Mouse (Mus musculus): Measurements from ENCODE around the gene Thra. TPM values are rescaled to one million over a fixed set of nuclear protein-coding genes. Genes with fewer than 3 reads are reported as not detected.

Gene Thra
- 9.6 TPM for polyA plus RNA-seq (2015; fragmentation: Illumina TruSeq; extraction: RNeasy Lipid Tissue Mini Kit (QIAGEN cat#74804); ENCODE audit: insufficient read depth, low replicate concordance)

DNA sequence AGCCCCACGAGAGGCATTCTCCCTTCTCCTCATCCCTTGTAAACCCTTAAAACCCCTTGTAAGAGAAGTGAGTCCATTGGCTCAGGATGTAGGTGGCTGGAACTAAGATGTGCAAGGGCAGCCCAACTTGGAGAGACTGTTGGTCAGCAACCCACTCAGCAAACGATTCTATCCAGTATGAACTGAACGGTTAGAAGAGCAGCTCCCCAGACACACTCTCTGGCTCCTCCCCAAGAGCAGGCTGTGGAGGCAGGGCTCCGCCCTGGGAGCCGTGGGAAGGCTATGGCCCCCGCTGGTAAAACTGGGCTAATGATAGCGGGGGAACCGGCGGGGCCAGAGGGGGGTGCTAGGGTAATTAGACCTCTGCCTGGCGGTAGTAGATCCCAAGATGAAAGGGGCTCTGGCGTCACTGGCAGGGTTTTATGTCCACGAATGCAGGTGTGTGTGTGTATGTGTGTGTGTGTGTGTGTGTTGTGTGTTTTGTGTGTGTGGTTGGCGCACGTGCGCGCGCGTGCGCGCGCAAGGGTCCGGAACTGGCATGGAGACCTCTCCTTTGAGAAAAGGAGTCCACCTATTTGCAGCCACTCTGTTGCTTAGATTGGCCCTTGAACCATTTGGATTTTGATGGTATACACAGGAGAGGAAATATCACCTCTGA, at the start of gene Thra:
TSS of gene Thra (plus strand) at position 246 of the 658 bp plus-strand sequence.

GRCm38 (mm10) chr11:98701213-98701670, 39.2 kb upstream of the Thra start, which contains the start of gene Csf3:
Gene Csf3, plus strand, starts transcription at chr11:98701263.

GRCm38 (mm10) chr11:98729119-98729588, 11.3 kb upstream of the Thra start, which contains the start of gene Med24:
Gene Med24, minus strand, starts transcription at chr11:98729435.

DNA sequence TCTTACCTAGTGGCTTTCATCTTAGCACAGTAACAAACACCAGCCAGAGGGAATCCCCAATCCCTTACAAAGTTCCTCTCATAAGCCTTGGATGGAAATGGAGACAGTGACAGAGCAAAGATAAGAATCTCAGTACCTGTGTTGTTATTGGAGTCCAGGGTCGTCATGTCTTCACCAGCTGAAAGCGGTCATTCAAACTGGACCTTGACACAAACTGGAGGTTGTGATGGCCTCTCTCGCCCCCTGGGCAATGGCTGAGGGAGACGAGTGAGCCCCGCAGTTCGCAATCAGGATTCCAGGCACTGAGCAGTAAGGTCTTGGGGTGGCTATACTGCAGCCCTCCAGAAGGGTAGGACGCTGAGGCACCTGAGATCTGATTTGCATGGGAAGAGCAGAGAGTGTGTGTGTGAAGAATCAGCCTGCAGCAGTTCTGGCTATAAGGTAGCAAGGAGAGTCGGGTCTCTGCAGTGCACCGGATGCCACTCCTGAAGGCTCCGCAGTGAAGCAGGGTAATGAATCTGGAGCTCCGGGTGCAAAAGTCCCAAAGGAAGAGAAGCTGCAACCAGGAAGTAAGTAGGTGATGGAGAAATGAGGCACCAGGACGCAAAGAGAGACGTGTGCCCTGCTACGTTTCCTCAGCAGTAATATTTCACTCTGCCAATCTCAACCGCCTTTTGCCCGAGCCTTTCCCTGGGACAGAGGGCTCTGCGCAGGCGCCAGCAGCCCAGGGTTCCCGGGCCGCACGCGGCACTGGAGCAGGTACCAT, 34.3 kb downstream of the Thra start, which contains the start of gene Nr1d1:
TSS of gene Nr1d1 (minus strand) at position 752 of the 766 bp plus-strand sequence.

DNA sequence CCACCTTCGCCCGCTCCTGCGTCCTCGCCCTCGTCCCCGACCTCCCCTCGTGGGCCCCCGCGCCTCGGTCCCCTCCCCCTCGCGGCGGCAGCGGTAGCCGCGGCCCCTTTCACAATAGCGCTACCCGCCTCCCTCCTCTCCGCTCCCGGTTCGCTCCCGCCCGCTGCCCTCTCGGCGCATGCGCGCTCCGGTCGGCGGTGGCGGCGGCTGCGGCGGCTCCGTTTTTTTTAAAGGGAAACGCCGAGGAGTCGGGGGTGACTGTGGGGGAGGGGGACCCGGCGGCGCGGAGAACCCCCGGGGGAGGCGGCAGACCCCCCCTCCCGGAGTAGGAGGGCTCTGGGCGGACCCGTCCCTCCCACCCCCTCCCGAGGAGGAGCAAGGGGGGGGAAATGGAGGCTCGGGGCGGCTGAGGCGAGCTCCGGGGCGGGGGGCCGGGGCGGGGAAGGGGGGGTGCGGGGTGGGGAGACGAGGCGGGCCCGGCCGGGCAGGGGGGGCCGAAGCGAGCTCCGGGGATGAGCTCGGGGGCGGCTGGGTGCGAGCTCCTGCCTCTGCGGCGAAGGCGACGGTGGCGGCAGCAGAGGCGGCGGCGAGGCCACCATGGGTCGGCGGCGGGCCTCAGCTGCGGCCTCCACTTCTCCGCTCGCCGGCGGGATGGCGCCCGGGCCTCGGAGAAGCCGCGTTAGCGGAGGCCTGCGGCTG, 54.7 kb downstream of the Thra start, which contains the start of gene Msl1:
TSS of gene Msl1 (plus strand) at position 502 of the 699 bp plus-strand sequence.

DNA sequence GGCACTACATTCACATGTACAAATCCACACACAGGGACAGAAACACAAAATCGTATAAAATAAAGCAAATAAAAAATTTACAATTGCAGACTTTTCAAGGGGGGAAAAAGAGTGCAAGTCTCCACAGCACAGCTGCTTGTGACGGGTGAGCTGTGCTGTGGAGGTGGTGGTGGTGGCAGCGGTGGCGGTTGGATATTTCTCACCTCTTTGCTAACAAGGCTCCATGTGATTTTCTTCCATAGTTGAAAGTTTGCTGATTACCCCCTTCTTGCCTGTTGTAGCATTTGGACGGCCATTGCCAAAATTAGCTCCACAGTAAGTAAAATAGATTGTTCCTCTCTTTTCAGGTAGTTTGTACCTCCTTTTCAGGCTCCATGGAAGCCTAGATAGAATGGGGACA, 64.2 kb downstream of the Thra start, which contains the start of gene Casc3:
TSS of gene Casc3 (plus strand) at position 301 of the 400 bp plus-strand sequence.

Other genes starting within 250 kb of the Thra start
- 218 TPM for gene Ikzf3, start 194.6 kb upstream of the Thra start, polyA plus RNA-seq (2015; fragmentation: Illumina TruSeq; extraction: RNeasy Lipid Tissue Mini Kit (QIAGEN cat#74804); ENCODE audit: insufficient read depth, low replicate concordance)
- 6.1 TPM for gene Zpbp2, start 189.5 kb upstream of the Thra start, polyA plus RNA-seq (2015; fragmentation: Illumina TruSeq; extraction: RNeasy Lipid Tissue Mini Kit (QIAGEN cat#74804); ENCODE audit: insufficient read depth, low replicate concordance)
- 16.2 TPM for gene Ormdl3, start 153.3 kb upstream of the Thra start, polyA plus RNA-seq (2015; fragmentation: Illumina TruSeq; extraction: RNeasy Lipid Tissue Mini Kit (QIAGEN cat#74804); ENCODE audit: insufficient read depth, low replicate concordance)
- gene Lrrc3c, start 142.3 kb upstream of the Thra start, polyA plus RNA-seq (2015; fragmentation: Illumina TruSeq; extraction: RNeasy Lipid Tissue Mini Kit (QIAGEN cat#74804); ENCODE audit: insufficient read depth, low replicate concordance), result not detected
- 0.23 TPM for gene Gm12355, start 115.0 kb upstream of the Thra start, polyA plus RNA-seq (2015; fragmentation: Illumina TruSeq; extraction: RNeasy Lipid Tissue Mini Kit (QIAGEN cat#74804); ENCODE audit: insufficient read depth, low replicate concordance)
- gene Gsdma3, start 114.3 kb upstream of the Thra start, polyA plus RNA-seq (2015; fragmentation: Illumina TruSeq; extraction: RNeasy Lipid Tissue Mini Kit (QIAGEN cat#74804); ENCODE audit: insufficient read depth, low replicate concordance), result not detected
- gene Gsdma2, start 93.9 kb upstream of the Thra start, polyA plus RNA-seq (2015; fragmentation: Illumina TruSeq; extraction: RNeasy Lipid Tissue Mini Kit (QIAGEN cat#74804); ENCODE audit: insufficient read depth, low replicate concordance), result not detected
- not detected for gene Gsdma, start 76.3 kb upstream of the Thra start, polyA plus RNA-seq (2015; fragmentation: Illumina TruSeq; extraction: RNeasy Lipid Tissue Mini Kit (QIAGEN cat#74804); ENCODE audit: insufficient read depth, low replicate concordance)
- 32.9 TPM for gene Psmd3, start 58.1 kb upstream of the Thra start, polyA plus RNA-seq (2015; fragmentation: Illumina TruSeq; extraction: RNeasy Lipid Tissue Mini Kit (QIAGEN cat#74804); ENCODE audit: insufficient read depth, low replicate concordance)
- gene Csf3, start 39.4 kb upstream of the Thra start, polyA plus RNA-seq (2015; fragmentation: Illumina TruSeq; extraction: RNeasy Lipid Tissue Mini Kit (QIAGEN cat#74804); ENCODE audit: insufficient read depth, low replicate concordance), result not detected
- gene Med24, start 11.2 kb upstream of the Thra start, polyA plus RNA-seq (2015; fragmentation: Illumina TruSeq; extraction: RNeasy Lipid Tissue Mini Kit (QIAGEN cat#74804); ENCODE audit: insufficient read depth, low replicate concordance), result 31.3 TPM
- gene Nr1d1, start 34.7 kb downstream of the Thra start, polyA plus RNA-seq (2015; fragmentation: Illumina TruSeq; extraction: RNeasy Lipid Tissue Mini Kit (QIAGEN cat#74804); ENCODE audit: insufficient read depth, low replicate concordance), result 1.0 TPM
- gene Msl1, start 54.9 kb downstream of the Thra start, polyA plus RNA-seq (2015; fragmentation: Illumina TruSeq; extraction: RNeasy Lipid Tissue Mini Kit (QIAGEN cat#74804); ENCODE audit: insufficient read depth, low replicate concordance), result 134 TPM
- 65.6 TPM for gene Casc3, start 64.3 kb downstream of the Thra start, polyA plus RNA-seq (2015; fragmentation: Illumina TruSeq; extraction: RNeasy Lipid Tissue Mini Kit (QIAGEN cat#74804); ENCODE audit: insufficient read depth, low replicate concordance)
- gene Rapgefl1, start 96.1 kb downstream of the Thra start, polyA plus RNA-seq (2015; fragmentation: Illumina TruSeq; extraction: RNeasy Lipid Tissue Mini Kit (QIAGEN cat#74804); ENCODE audit: insufficient read depth, low replicate concordance), result 0.58 TPM
- gene Wipf2, start 123.0 kb downstream of the Thra start, polyA plus RNA-seq (2015; fragmentation: Illumina TruSeq; extraction: RNeasy Lipid Tissue Mini Kit (QIAGEN cat#74804); ENCODE audit: insufficient read depth, low replicate concordance), result 18.5 TPM
- gene Cdc6, start 167.2 kb downstream of the Thra start, polyA plus RNA-seq (2015; fragmentation: Illumina TruSeq; extraction: RNeasy Lipid Tissue Mini Kit (QIAGEN cat#74804); ENCODE audit: insufficient read depth, low replicate concordance), result 8.2 TPM
- 15.3 TPM for gene Rara, start 187.2 kb downstream of the Thra start, polyA plus RNA-seq (2015; fragmentation: Illumina TruSeq; extraction: RNeasy Lipid Tissue Mini Kit (QIAGEN cat#74804); ENCODE audit: insufficient read depth, low replicate concordance)
- not detected for gene Gjd3, start 242.4 kb downstream of the Thra start, polyA plus RNA-seq (2015; fragmentation: Illumina TruSeq; extraction: RNeasy Lipid Tissue Mini Kit (QIAGEN cat#74804); ENCODE audit: insufficient read depth, low replicate concordance)